Mouse (Mus musculus): ENCODE results near the gene Nhlh1. TPM values are rescaled to one million over a fixed set of nuclear protein-coding genes. Genes with fewer than 3 reads are reported as not detected.

Nhlh1 gene
- not detected in 2 replicates for polyA plus RNA-seq (2016; fragmentation: Nextera tagmentation; extraction: Ambion mirVana)

DNA sequence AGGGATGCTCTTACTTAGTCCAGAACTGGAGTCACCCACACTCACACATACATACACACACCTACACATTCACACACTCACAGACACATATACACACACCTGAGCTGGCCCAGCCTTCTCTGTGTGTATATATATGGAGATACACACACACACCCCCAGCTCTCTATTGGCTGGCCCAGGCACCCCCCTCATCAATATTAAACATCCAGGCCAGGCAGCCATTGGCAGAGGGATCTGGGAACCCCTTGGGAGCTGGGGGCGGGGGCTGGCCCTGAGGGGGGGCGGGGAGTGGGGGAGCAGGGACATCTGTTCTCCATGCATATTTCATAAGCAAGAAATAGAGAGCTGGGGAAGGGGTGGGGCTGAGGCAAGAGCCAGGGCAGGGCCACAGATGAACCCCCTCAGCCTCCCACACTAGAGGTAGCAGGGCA, at the start of gene Nhlh1:
Gene Nhlh1 (minus strand): TSS at position 83 of the 431 bp plus-strand sequence.
- ATAC-seq (ENCODE audit: insufficient number of reproducible peaks, low FRiP score) = no peak
- peaks cover 23% of the 10 kb centered on the region for H3K4me1 ChIP-seq (replicated peaks)
- no peak within 1 kb of the TSS for H3K4me2 ChIP-seq
- peaks cover 69% of the 10 kb centered on the region for H3K27me3 ChIP-seq (replicated peaks)
- no peaks in the 10 kb centered on the region for H3K36me3 ChIP-seq
- 57% methylated on average over 2 of the region's 2 CpGs for WGBS
- no peak within 1 kb of the TSS for H3K4me3 ChIP-seq
- no peak within 1 kb of the TSS; the same call in 1 of the 2 replicates for H3K9ac ChIP-seq
- no peak within 1 kb of the TSS for H3K27ac ChIP-seq (ENCODE audit: poor library complexity, severe bottlenecking)
- H3K9me3 ChIP-seq (replicated peaks) = no peaks in the 10 kb centered on the region

DNA sequence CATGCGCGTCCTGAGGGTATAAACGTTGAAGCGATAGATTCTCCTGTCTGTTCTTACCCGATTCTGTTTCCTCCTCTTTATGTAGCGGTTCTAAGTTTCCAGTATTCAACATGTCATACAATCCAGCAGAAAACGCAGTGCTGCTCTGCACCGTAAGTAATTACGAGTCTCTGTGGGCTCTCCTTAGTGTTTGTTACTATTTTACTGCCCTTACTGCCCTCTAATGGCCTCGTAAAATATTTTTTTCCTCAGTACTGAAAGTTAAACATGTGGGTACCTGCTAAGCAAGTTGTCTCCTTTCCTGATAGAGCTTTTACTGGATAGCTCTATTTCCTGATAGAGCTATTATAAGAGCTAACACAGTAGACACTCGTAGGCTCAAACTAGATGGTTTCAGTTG, 47.7 kb upstream of the Nhlh1 start:
- Histone ChIP-seq H3K4me3 (no peak overlapping the region), H3K36me3 (peaks cover 90% of the 10 kb centered on the region), H3K27me3 (replicated peaks) (no peaks in the 10 kb centered on the region), H3K9me3 (replicated peaks) (no peaks in the 10 kb centered on the region), H3K4me1 (replicated peaks) (no peaks in the 10 kb centered on the region), H3K9ac (no peak overlapping the region), H3K4me2 (no peak overlapping the region), H3K27ac (ENCODE audit: poor library complexity, severe bottlenecking) (no peak overlapping the region)
- 85% methylated on average over 11 of the region's 11 CpGs for WGBS
- no peak for ATAC-seq (ENCODE audit: insufficient number of reproducible peaks, low FRiP score)

DNA sequence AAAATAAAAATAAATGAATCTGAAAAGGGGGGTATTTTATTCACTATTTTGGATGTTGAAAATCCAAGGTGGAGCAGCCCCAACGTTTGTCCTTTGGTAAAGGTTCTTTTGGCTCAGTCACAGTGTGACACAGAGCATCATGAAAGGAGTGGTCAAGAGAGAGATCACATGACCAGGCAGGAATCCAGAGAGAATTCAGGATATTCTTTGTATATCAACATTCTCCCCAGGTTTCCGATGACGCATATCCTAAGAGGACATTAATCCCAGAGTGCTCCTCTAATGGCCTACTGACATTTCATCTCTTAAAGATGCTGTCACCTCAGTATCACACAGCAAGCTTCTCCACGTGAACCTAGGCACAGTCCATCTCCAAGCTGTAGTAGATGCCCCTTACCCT, 46.2 kb upstream of the Nhlh1 start:
- WGBS = 83% methylated on average over 4 of the region's 4 CpGs
- Histone ChIP-seq H3K9ac (no peak overlapping the region), H3K27ac (ENCODE audit: poor library complexity, severe bottlenecking) (no peak overlapping the region), H3K4me2 (no peak overlapping the region), H3K9me3 (replicated peaks) (no peaks in the 10 kb centered on the region), H3K4me1 (replicated peaks) (no peaks in the 10 kb centered on the region), H3K4me3 (no peak overlapping the region), H3K36me3 (peaks cover 83% of the 10 kb centered on the region), H3K27me3 (replicated peaks) (no peaks in the 10 kb centered on the region)
- no peak for ATAC-seq (ENCODE audit: insufficient number of reproducible peaks, low FRiP score)

DNA sequence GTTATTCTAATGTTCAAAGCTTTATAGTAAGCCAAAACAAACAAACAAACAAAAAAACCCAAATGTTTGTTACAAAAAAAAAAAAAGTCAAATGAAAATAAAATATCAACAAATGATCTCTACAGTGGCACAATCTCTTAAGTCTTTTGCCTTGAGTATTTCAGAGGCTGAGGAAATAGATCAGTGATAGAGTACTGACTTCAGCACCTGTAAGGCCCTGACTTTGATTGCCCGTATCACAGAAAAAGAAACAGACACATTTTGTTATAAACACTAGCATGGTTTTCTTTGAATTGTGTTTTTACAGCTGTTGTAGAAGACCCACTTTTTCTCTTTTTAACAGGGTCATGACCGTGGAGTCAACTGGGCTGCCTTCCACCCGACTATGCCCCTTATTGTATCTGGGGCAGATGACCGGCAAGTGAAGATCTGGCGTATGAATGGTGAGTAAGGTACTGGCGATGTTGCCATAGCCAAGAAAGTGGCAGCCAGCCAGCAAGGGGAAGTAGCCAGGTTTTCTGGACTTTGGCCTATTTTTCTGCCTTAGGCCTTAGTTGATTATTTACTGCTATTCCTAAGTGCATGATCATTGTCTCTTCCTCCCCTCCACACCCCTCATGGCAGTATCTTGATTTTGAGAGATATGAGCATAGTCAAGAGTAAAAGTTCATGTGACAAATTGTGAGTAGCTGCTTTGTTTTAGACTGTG, 42.1 kb upstream of the Nhlh1 start:
- Histone ChIP-seq H3K4me3 (no peak overlapping the region), H3K27me3 (replicated peaks) (no peaks in the 10 kb centered on the region), H3K27ac (ENCODE audit: poor library complexity, severe bottlenecking) (no peak overlapping the region), H3K36me3 (peaks cover 72% of the 10 kb centered on the region), H3K9me3 (replicated peaks) (no peaks in the 10 kb centered on the region), H3K4me2 (no peak overlapping the region), H3K4me1 (replicated peaks) (peaks cover 8% of the 10 kb centered on the region; the same call in 1 of the 2 replicates), H3K9ac (no peak overlapping the region)
- no peak for ATAC-seq (ENCODE audit: insufficient number of reproducible peaks, low FRiP score)
- 86% methylated on average over 6 of the region's 6 CpGs for WGBS

DNA sequence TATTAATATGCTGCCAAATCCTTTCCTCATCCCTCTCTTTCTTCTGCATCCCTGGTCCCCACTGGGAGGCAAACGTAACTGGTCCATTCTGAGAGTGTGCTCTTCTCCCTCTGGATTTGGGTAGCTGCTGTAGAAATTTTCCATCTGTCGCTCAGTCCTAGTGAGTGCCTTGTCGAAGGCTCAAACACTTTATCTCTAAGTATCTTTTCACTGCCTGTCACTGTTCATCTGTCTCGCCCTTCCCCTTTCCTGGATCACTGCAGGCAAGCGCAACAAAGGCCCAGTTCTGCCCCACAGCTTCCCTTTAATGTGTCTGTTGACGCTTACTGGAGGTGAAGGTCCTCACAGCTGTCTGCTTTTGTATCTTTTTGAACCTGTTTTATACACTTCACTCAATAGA, 37.8 kb upstream of the Nhlh1 start:
- Histone ChIP-seq H3K9me3 (replicated peaks) (no peaks in the 10 kb centered on the region), H3K4me1 (replicated peaks) (peaks cover 16% of the 10 kb centered on the region), H3K4me3 (no peak overlapping the region), H3K4me2 (no peak overlapping the region), H3K9ac (no peak overlapping the region), H3K36me3 (peaks cover 67% of the 10 kb centered on the region), H3K27me3 (replicated peaks) (no peaks in the 10 kb centered on the region), H3K27ac (ENCODE audit: poor library complexity, severe bottlenecking) (peak overlapping the region; percentile 62; the same call in 1 of the 2 replicates)
- ATAC-seq (ENCODE audit: insufficient number of reproducible peaks, low FRiP score) = no peak
- WGBS = 27% methylated on average over 6 of the region's 6 CpGs

DNA sequence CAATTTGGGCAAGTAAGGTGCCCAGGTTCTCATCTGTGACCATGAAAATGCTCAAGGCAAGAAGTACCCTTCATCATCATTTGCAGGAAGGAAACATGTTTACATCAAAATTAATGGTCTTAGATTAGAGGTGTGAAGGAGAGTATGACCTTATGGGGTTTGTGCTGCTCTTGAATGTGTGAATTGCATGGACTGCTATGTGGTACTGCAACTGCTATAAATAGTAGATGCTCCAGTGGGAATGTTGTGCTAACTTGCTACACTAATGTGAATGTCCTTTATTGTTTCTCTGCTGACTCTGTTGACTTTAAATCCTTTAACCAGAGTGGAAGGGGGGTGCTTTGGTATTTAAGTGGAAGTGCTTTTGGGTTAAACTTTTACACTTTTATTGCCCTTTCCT, 36.9 kb upstream of the Nhlh1 start:
- Histone ChIP-seq H3K27me3 (replicated peaks) (no peaks in the 10 kb centered on the region), H3K36me3 (peaks cover 71% of the 10 kb centered on the region), H3K4me2 (no peak overlapping the region), H3K4me3 (no peak overlapping the region), H3K4me1 (replicated peaks) (peaks cover 16% of the 10 kb centered on the region), H3K9ac (no peak overlapping the region), H3K9me3 (replicated peaks) (no peaks in the 10 kb centered on the region), H3K27ac (ENCODE audit: poor library complexity, severe bottlenecking) (peak overlapping the region; percentile 62)
- ATAC-seq (ENCODE audit: insufficient number of reproducible peaks, low FRiP score) = no peak

DNA sequence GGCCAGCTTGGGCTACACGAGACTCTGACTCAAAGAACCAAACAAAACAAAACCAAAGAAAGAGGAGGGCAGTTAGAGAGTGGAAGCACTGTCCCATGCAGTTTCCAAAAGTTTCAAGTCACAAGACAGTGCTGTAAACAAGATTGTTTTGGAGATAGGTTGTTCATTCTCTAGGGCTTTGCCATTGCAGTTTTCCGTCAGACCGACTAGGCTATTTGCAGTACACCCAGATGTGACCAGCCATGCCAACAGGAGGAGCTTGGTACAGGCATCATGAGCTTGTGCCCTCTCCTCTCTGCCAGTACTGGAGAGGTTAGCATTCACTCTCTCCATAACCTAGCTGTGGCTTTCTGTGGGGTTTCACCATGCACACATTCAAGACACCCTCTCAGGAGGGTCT, 36.1 kb upstream of the Nhlh1 start:
- H3K4me3 ChIP-seq = no peak overlapping the region
- H3K9ac ChIP-seq = no peak overlapping the region
- no peaks in the 10 kb centered on the region for H3K27me3 ChIP-seq (replicated peaks)
- H3K4me1 ChIP-seq (replicated peaks) = peaks cover 16% of the 10 kb centered on the region
- H3K4me2 ChIP-seq = no peak overlapping the region
- 55% methylated on average over 3 of the region's 3 CpGs for WGBS
- no peak for ATAC-seq (ENCODE audit: insufficient number of reproducible peaks, low FRiP score)
- H3K27ac ChIP-seq (ENCODE audit: poor library complexity, severe bottlenecking) = peak overlapping the region; percentile 34
- H3K9me3 ChIP-seq (replicated peaks) = no peaks in the 10 kb centered on the region
- peaks cover 76% of the 10 kb centered on the region for H3K36me3 ChIP-seq

DNA sequence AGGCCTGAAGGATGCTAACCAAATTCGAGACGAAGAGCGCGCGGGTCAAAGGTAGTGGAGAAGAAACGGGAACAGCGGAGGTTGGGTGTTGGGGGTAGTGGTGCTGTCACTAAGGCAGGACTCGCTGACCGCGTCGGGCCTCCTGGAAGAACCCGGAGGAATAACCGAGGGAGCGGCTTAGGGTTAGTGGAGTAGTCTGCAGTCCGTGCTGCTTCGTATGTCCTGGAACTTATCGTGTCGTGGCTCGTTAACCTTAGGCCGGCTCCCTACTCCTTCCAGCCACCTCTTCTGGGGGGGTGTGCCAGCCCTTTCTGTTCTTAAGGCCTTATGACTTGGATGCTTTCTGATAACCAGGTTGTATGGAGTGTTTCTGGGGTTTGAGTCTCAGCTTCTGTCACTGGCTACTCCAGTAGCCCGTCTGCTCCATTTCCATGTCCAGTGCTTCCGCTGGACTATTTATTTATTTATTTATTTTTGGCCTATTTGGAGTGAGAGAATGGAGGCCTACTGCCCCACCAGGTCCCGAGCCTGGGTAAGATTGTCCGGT, 25.6 kb upstream of the Nhlh1 start:
- Histone ChIP-seq H3K4me3 (peak overlapping the region; percentile 95), H3K4me1 (replicated peaks) (peaks cover 22% of the 10 kb centered on the region), H3K27ac (ENCODE audit: poor library complexity, severe bottlenecking) (peak overlapping the region; percentile 86), H3K36me3 (peaks cover 26% of the 10 kb centered on the region), H3K9me3 (replicated peaks) (no peaks in the 10 kb centered on the region), H3K9ac (peak overlapping the region; percentile 94), H3K27me3 (replicated peaks) (no peaks in the 10 kb centered on the region), H3K4me2 (peak overlapping the region; percentile 81)
- ATAC-seq (ENCODE audit: insufficient number of reproducible peaks, low FRiP score) = peak; percentile 76
- under 1% methylated on average over 24 of the region's 24 CpGs for WGBS

DNA sequence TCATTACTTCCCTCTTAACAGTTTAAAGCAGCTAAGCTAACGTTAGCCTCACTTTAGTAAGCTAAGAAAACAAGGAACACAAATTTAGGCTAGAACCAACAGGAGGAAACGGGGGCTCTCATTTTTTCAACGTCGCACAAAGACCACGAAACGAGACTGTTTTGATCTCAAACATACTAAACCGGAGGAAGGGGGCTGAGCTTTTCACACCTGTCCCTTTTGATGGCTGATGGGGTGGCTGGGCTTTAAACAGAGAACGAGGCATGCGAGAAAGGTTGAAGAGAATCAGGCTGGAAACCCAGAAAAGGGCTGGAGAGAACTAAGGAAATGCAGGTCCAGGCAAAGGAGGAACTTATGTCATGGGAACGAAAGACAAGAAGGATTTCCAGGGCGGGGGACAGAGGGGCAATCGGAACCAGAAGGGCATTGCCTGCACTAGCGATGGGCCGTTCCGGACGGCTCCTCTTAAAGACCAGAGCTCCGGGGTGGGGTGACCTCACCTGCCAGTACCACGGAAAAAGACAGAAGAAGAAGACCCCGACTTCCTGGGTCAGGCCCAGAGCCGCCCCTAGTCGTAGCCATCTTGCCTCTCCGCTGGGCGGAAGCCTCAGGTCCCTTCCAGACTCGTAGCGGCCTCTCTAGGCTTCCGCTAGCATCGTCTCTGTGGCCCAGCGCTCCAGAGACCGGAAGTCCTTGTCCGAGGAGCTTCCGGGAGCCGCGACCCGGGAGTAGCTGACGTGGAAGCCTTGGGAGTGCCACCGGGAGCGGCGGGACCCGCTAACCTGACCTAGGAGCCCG, 24.9 kb upstream of the Nhlh1 start, which contains the start of the genes Copa and Ncstn:
Gene Copa (plus strand): TSS at position 429 of the 798 bp plus-strand sequence.
Gene Ncstn (minus strand): TSS at position 695 of the 798 bp plus-strand sequence.
- Histone ChIP-seq H3K4me2 (peak within 1 kb of the TSS; percentile 81), H3K4me1 (replicated peaks) (peaks cover 22% of the 10 kb centered on the region), H3K27ac (ENCODE audit: poor library complexity, severe bottlenecking) (peak within 1 kb of the TSS; percentile 86), H3K36me3 (peaks cover 28% of the 10 kb centered on the region), H3K9me3 (replicated peaks) (no peaks in the 10 kb centered on the region), H3K27me3 (replicated peaks) (no peaks in the 10 kb centered on the region), H3K9ac (peak within 1 kb of the TSS; percentile 94), H3K4me3 (peak within 1 kb of the TSS; percentile 95)
- WGBS = under 1% methylated on average over 40 of the region's 40 CpGs
- ATAC-seq (ENCODE audit: insufficient number of reproducible peaks, low FRiP score) = peak; percentile 97

DNA sequence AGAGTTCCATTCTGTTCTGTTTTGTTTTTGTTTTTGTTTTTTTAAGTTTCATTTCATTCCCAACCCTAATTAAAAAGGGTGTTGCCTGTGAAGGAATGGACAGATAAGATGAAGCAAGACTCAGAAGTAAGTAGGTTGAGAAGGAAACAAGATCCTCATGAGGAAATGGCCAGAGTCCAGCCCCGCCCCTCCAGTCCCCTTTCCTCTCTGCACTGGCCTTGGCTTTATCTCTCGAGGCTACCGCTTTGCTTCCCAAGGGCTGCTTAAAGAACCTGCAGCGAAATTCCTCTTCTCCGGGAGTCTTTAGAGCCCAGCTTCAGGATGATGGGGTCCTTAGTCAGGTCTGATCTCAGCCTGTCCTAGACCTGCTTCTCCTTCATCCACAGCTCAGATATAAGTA, 20.6 kb upstream of the Nhlh1 start:
- Histone ChIP-seq H3K9me3 (replicated peaks) (no peaks in the 10 kb centered on the region), H3K36me3 (peaks cover 69% of the 10 kb centered on the region), H3K4me1 (replicated peaks) (peaks cover 4% of the 10 kb centered on the region), H3K4me2 (0 out of 2 replicates have a peak overlapping the region, but pooled peaks have one; percentile 9), H3K4me3 (no peak overlapping the region), H3K27ac (ENCODE audit: poor library complexity, severe bottlenecking) (0 out of 2 replicates have a peak overlapping the region, but pooled peaks have one; percentile 45), H3K27me3 (replicated peaks) (no peaks in the 10 kb centered on the region), H3K9ac (no peak overlapping the region)
- no peak for ATAC-seq (ENCODE audit: insufficient number of reproducible peaks, low FRiP score)
- 35% methylated on average over 5 of the region's 5 CpGs for WGBS

DNA sequence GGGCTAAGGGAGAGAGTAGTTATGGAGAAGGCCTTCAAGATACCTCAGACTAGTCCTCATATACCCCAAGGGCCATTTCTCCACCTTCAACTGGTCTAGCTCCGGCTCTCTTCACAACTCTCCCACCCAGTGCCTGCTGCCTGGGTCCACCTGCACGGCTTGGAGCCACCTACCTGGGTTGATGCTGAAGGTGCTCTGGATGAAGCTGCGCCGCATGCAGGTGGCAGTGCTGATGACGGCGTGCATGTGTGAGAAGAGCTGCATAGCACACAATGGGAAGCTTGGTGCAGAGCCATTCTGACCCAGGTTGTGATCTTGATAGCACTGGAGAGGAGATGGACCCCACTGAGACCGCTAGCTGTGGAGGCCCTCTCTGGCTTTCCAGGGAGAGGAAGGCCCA, 15.2 kb upstream of the Nhlh1 start:
- H3K27me3 ChIP-seq (replicated peaks) = no peaks in the 10 kb centered on the region
- peaks cover 14% of the 10 kb centered on the region for H3K4me1 ChIP-seq (replicated peaks)
- peaks cover 94% of the 10 kb centered on the region for H3K36me3 ChIP-seq
- H3K4me3 ChIP-seq = no peak overlapping the region
- H3K9ac ChIP-seq = no peak overlapping the region
- no peak overlapping the region for H3K4me2 ChIP-seq
- ATAC-seq (ENCODE audit: insufficient number of reproducible peaks, low FRiP score) = no peak
- no peaks in the 10 kb centered on the region for H3K9me3 ChIP-seq (replicated peaks)
- H3K27ac ChIP-seq (ENCODE audit: poor library complexity, severe bottlenecking) = no peak overlapping the region
- WGBS = 93% methylated on average over 7 of the region's 7 CpGs
